Mouse (Mus musculus) hindbrain, embryonic 16.5 days (tissue): Measurements from ENCODE around the gene Rer1. TPM values are rescaled to one million over a fixed set of nuclear protein-coding genes. Genes with fewer than 3 reads are reported as not detected.

Source experiments
- ATAC-seq: fragments of 200-750 bp; cut with Nextera tagmentation; 2 replicates; pipeline ENCODE4 v1.8.0; 2017; ENCODE audit warnings: moderate TSS enrichment, moderate library complexity
- H3K27ac ChIP-seq: fragments of 300-500 bp; sonication (generic); 2 replicates; pipeline ENCODE4 v1.5.1; 2014; ENCODE audit warnings: low read depth, mild to moderate bottlenecking, control low read depth, low read length, moderate library complexity
- H3K27me3 ChIP-seq: fragments of 300-500 bp; sonication (generic); replicated peaks from 2 replicates; pipeline ENCODE4 v1.6.1; 2014; ENCODE audit warnings: low read length; ENCODE audit not compliant: control insufficient read depth, insufficient read depth
- H3K36me3 ChIP-seq: fragments of 300-500 bp; sonication (generic); 2 replicates; pipeline ENCODE4 v1.6.1; 2014; ENCODE audit warnings: mild to moderate bottlenecking, low read length, moderate library complexity, mixed read lengths; ENCODE audit not compliant: control insufficient read depth, insufficient read depth
- H3K4me1 ChIP-seq: fragments of 300-500 bp; sonication (generic); 2 replicates; pipeline ENCODE4 v1.6.1; 2014; ENCODE audit warnings: low read depth, low read length; ENCODE audit not compliant: control insufficient read depth, insufficient read depth
- H3K4me2 ChIP-seq: fragments of 300-500 bp; sonication (generic); 2 replicates; pipeline ENCODE4 v1.6.1; 2014; ENCODE audit warnings: mild to moderate bottlenecking, low read length, control low read depth, moderate library complexity
- H3K4me3 ChIP-seq: fragments of 300-500 bp; sonication (generic); 2 replicates; pipeline ENCODE4 v1.5.1; 2014; ENCODE audit warnings: mild to moderate bottlenecking, low read length, control low read depth, moderate library complexity
- H3K9ac ChIP-seq: fragments of 300-500 bp; sonication (generic); 2 replicates; pipeline ENCODE4 v1.6.1; 2014; ENCODE audit warnings: low read depth, mild to moderate bottlenecking, control low read depth, low read length, moderate library complexity
- H3K9me3 ChIP-seq: fragments of 300-500 bp; sonication (generic); 2 replicates; pipeline ENCODE4 v1.6.1; 2014; ENCODE audit warnings: mild to moderate bottlenecking, low read length, moderate library complexity; ENCODE audit not compliant: control insufficient read depth
- WGBS: fragments of 180-500 bp; shearing (Covaris S2); extraction: QIAGEN DNeasy Blood & Tissue Kit; methylation state at CpG from one replicate; pipeline ENCODE4 v1.1.7; 2014; 5-methylcytosine and 5-hydroxymethylcytosine counted together
- polyA plus RNA-seq: library from polyadenylated mRNA; unstranded; fragments of >200 nt; fragmentation: Nextera tagmentation; extraction: Ambion mirVana; gene quantifications from 2 replicates; pipeline ENCODE4 v1.2.1, GENCODE M21; 2015

Rer1 gene
- polyA plus RNA-seq, 1 experiment from 2014 or later, result 131 TPM

- no peaks in the 10 kb centered on the region for H3K9me3 ChIP-seq
- H3K27ac ChIP-seq, result peak overlapping the region; percentile 59
- ATAC-seq, result peak; percentile 91
- WGBS, result 26% methylated on average over 8 of the region's 8 CpGs
- H3K4me2 ChIP-seq, result no peak overlapping the region
- peaks cover 7% of the 10 kb centered on the region for H3K4me1 ChIP-seq
- peak overlapping the region; percentile 2; the same call in 1 of the 2 replicates for H3K9ac ChIP-seq
- no peak overlapping the region for H3K4me3 ChIP-seq
- H3K27me3 ChIP-seq, result no peaks in the 10 kb centered on the region
- no peaks in the 10 kb centered on the region for H3K36me3 ChIP-seq
These were observed 9.2 kb upstream of the Rer1 start for GRCm38 (mm10) chr4:155095238-155095900.

GRCm38 (mm10) chr4:155094565-155094964 lies 8.4 kb upstream of the Rer1 start:
- 64% methylated on average over 3 of the region's 3 CpGs for WGBS
- no peak for ATAC-seq

GRCm38 (mm10) chr4:155093431-155094149 lies 7.4 kb upstream of the Rer1 start:
- Histone ChIP-seq H3K4me1 (peaks cover 7% of the 10 kb centered on the region), H3K9me3 (no peaks in the 10 kb centered on the region), H3K9ac (no peak overlapping the region), H3K4me3 (no peak overlapping the region), H3K4me2 (no peak overlapping the region), H3K27ac (no peak overlapping the region), H3K36me3 (0 out of 2 replicates have a peak, but pooled peaks cover 4% of the 10 kb centered on the region), H3K27me3 (no peaks in the 10 kb centered on the region)
- 83% methylated on average over 7 of the region's 7 CpGs for WGBS
- no peak for ATAC-seq

More at GRCm38 (mm10) chr4:155094565-155094964, 8.4 kb upstream of the Rer1 start:
- H3K4me1 ChIP-seq, result peaks cover 7% of the 10 kb centered on the region
- H3K4me2 ChIP-seq, result no peak overlapping the region
- H3K27me3 ChIP-seq, result no peaks in the 10 kb centered on the region
- no peaks in the 10 kb centered on the region for H3K9me3 ChIP-seq
- no peak overlapping the region; the same call in 1 of the 2 replicates for H3K27ac ChIP-seq
- H3K9ac ChIP-seq, result no peak overlapping the region
- H3K36me3 ChIP-seq, result no peaks in the 10 kb centered on the region
- no peak overlapping the region for H3K4me3 ChIP-seq

GRCm38 (mm10) chr4:155092718-155093430 lies 6.7 kb upstream of the Rer1 start:
- WGBS, result 93% methylated on average over 19 of the region's 19 CpGs
- Histone ChIP-seq H3K36me3 (0 out of 2 replicates have a peak, but pooled peaks cover 4% of the 10 kb centered on the region), H3K9ac (no peak overlapping the region), H3K27me3 (no peaks in the 10 kb centered on the region), H3K4me3 (no peak overlapping the region), H3K4me2 (no peak overlapping the region), H3K27ac (no peak overlapping the region), H3K4me1 (peaks cover 7% of the 10 kb centered on the region), H3K9me3 (no peaks in the 10 kb centered on the region)
- no peak for ATAC-seq

- Histone ChIP-seq H3K4me1 (peaks cover 13% of the 10 kb centered on the region), H3K4me2 (no peak overlapping the region), H3K4me3 (no peak overlapping the region), H3K9me3 (no peaks in the 10 kb centered on the region), H3K9ac (no peak overlapping the region), H3K27ac (no peak overlapping the region), H3K27me3 (no peaks in the 10 kb centered on the region), H3K36me3 (0 out of 2 replicates have a peak, but pooled peaks cover 4% of the 10 kb centered on the region)
- WGBS, result 93% methylated on average over 13 of the region's 13 CpGs
- no peak for ATAC-seq
These were observed 4.7 kb upstream of the Rer1 start for GRCm38 (mm10) chr4:155090688-155091449.

- ATAC-seq, result no peak
- no peak overlapping the region for H3K27ac ChIP-seq
- 0 out of 2 replicates have a peak, but pooled peaks cover 4% of the 10 kb centered on the region for H3K36me3 ChIP-seq
- WGBS, result 95% methylated on average over 4 of the region's 4 CpGs
- no peak overlapping the region for H3K4me2 ChIP-seq
- no peak overlapping the region for H3K4me3 ChIP-seq
- peaks cover 12% of the 10 kb centered on the region for H3K4me1 ChIP-seq
- H3K27me3 ChIP-seq, result no peaks in the 10 kb centered on the region
- no peaks in the 10 kb centered on the region for H3K9me3 ChIP-seq
- H3K9ac ChIP-seq, result no peak overlapping the region
These were observed 4.0 kb upstream of the Rer1 start for GRCm38 (mm10) chr4:155090147-155090546.

GRCm38 (mm10) chr4:155089241-155089640 lies 3.1 kb upstream of the Rer1 start:
- Histone ChIP-seq H3K9ac (no peak overlapping the region), H3K4me3 (no peak overlapping the region), H3K27me3 (no peaks in the 10 kb centered on the region), H3K27ac (no peak overlapping the region), H3K4me2 (no peak overlapping the region), H3K4me1 (peaks cover 20% of the 10 kb centered on the region), H3K36me3 (0 out of 2 replicates have a peak, but pooled peaks cover 4% of the 10 kb centered on the region), H3K9me3 (no peaks in the 10 kb centered on the region)
- 88% methylated on average over 5 of the region's 5 CpGs for WGBS
- no peak for ATAC-seq

- peaks cover 19% of the 10 kb centered on the region; the same call in 1 of the 2 replicates for H3K36me3 ChIP-seq
- no peak; the same call in none of the 2 replicates for ATAC-seq
- H3K9me3 ChIP-seq, result no peaks in the 10 kb centered on the region
- peak overlapping the region; percentile 94 for H3K27ac ChIP-seq
- no peaks in the 10 kb centered on the region for H3K27me3 ChIP-seq
- WGBS, result 6% methylated on average over 35 of the region's 35 CpGs
- H3K9ac ChIP-seq, result peak overlapping the region; percentile 97
- H3K4me1 ChIP-seq, result peaks cover 23% of the 10 kb centered on the region
- H3K4me2 ChIP-seq, result peak overlapping the region; percentile 91
- H3K4me3 ChIP-seq, result peak overlapping the region; percentile 69
These were observed 725 bp downstream of the Rer1 start for GRCm38 (mm10) chr4:155085206-155086107.
